Mouse (Mus musculus) skeletal muscle tissue, adult 2 months (tissue): ENCODE results near the gene Olfr1425.
"Not testable (repeated sequence)": the region's sequence is repeated elsewhere in the genome, so short reads cannot be mapped to it uniquely, and the experiment has no call there.

Experiments used
- DNase-seq: peaks from one replicate; pipeline ENCODE4 v3.0.0-alpha.2; 2012; ENCODE audit warnings: low read depth, low spot score

Olfr1425 gene

DNA sequence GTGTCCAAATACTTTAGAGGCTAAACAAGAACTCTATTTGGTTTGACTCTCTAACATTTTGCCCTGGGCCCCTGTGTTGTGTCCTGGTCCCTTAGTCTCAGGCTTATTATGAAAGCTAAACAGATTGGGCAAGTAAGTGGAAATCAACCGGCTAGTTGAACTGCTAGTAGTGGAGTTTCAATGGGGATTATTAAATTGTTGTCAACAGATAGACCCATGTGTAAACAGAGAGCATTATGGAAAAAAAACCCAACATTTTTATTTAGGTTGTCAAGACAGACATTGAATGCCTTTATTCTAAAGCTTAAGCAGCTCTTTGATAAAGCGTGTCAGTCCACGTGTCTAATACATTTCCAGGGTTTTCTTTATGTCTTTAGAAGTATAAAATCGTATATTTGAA lies at the start of gene Olfr1425:
Gene Olfr1425, minus strand, starts transcription at position 101 of the 400 bp plus-strand sequence.
- not testable (repeated sequence) for DNase-seq

DNA sequence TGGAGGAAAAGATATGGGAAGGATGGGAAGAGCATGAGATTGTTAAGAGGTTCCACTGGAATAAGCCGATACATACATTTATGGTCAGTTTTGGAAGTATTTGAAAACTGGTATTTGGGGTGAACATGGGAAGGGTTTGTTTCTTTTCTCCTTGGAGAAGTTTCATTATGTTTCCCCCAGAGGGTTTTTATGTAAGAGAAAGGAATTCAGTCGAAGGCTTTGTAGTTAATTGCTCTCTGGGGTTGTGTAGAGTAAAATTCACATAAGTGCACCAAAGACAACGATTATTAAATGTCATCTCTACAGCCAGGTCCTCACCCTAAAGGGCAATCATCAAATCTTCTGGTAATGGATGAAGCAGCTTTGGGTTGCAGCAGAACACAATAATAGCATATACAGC lies 45.6 kb upstream of the Olfr1425 start, which contains the start of gene Olfr76:
Gene Olfr76, minus strand, starts transcription at position 101 of the 400 bp plus-strand sequence.
- DNase-seq, result no peak

DNA sequence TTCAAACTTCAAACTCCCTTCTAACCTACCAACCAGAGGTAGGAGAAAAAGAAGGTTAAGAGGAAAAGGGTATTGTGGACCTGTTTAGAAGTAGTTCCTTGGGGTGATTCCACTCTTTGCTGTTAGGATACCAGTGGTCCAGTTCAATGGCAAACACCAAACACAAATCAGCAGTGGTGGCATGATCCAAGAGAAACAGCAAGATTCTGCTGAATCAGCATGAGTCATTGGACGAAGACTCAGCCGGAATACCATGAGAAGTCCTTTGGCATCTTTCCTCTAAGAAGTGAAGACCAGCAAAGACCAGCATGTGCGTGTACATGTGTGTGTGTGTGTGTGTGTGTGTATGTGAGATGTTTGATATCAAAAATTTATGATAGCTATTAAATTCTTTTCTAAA lies 38.9 kb upstream of the Olfr1425 start:
- no peak for DNase-seq

DNA sequence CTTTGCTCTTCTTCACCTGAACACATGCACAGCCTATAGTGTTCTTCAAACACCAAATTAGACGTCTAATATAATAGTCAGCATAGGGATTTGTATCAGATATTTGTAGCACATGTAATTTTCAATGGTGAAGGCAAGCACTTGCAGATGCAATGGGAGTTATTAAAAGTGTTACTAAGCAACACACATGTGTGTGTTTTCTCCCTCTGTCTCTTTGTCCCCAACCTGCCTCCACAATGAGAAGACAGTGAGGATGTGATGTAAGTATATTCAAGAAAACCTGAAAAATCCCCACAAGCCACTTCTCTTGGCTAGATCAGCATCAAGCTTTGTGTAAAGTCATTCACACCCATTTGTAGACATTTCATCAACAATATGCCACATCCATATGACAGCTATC lies 38.3 kb upstream of the Olfr1425 start, which contains the start of gene Olfr1428:
Gene Olfr1428, minus strand, starts transcription at position 101 of the 400 bp plus-strand sequence.
- no peak for DNase-seq

DNA sequence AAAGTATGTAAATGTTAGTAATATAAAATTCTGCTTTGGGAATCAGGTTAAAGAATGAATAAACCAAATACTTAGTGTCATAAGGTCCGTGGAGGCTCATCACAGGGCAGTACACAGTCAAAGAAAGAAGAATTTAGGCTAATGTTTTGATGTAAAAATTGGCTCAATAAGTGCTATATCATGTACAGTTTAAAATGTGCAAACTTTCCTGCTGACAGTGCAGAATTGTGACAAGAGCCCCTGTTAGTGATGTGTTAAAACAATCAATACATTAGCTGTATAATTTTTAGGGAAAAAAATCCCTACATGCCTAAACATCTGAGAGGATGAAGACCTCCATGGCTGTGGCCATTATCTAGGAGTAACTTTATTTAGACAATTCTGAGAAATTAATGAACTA lies 36.3 kb upstream of the Olfr1425 start:
- DNase-seq, result no peak

DNA sequence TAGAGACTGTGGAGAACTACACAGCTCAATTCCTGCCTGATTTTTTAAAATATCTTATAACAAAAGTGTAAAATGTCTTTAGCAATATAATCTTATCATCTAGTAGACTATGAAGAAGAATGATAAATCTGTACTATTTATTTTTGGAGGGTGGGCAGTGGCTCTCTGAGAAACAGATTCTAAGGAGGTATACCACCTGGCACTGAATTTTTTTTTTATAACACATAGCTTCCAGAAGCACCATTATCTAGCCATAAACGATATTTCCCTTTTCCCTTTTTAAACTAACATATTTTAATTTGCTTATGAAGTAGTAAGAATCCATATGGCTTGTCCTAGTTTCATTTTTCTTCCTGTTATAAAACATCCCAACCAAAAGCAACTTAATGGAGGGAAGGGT lies 27.0 kb upstream of the Olfr1425 start:
- DNase-seq, result no peak

DNA sequence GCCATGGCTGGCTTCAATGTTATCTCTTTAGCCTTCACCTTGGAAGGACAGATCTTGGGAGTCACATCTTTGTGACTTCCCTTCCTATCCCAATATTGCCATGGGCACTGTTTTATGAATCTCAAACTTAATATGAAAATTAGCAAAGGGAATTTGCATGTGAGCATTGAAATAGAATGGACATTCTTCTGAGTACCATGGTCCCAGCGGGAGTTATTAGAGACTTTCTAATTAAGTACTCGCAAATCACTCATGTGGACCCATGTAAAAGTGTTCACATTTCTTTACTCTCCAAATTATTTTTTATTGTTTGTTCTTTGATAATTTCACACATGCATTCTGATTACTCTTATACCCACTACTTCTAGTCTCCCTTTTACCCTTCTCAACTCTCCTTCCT lies 25.7 kb upstream of the Olfr1425 start, which contains the start of gene Olfr1427:
Gene Olfr1427, minus strand, starts transcription at position 101 of the 400 bp plus-strand sequence.
- no peak for DNase-seq

DNA sequence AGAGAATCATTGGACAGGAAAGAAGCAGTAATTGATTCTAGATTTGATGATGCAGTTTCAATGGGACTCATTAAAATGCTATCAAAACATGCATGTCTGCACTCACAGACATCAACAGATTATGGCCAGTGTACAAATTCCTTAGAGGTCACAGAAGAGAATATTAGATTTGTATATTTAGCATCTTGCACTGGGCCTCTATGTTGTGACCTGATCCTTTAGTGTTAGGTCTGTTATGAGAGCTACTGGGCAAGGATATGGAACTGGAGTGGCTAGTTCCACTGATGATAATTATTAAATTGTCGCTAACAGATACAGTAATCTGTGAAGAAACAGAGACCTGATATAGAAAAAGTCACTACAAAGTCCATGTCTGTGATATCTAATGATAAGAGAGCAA lies 14.4 kb upstream of the Olfr1425 start, which contains the start of gene Olfr1426:
Gene Olfr1426, minus strand, starts transcription at position 101 of the 400 bp plus-strand sequence.
- DNase-seq, result no peak

DNA sequence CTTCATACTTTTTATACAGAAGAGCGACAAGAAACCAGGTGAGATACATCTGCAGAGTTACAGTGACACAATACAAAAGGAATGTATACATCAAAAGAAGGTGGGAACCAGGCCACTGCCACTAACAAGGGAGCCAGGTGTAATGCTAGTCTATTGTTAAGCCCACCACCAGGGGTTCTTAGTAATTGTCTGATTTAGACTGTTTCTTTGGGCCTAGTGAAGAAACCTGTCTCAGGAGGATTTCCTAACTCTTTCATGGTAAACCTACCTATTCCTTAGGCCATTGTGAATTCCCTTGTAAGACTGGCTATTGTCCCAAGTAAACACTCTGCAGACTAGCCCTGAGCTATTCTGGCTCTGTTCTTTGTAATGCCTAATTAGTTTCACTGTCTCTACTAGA lies 8.0 kb downstream of the Olfr1425 start:
- DNase-seq, result not testable (repeated sequence)

DNA sequence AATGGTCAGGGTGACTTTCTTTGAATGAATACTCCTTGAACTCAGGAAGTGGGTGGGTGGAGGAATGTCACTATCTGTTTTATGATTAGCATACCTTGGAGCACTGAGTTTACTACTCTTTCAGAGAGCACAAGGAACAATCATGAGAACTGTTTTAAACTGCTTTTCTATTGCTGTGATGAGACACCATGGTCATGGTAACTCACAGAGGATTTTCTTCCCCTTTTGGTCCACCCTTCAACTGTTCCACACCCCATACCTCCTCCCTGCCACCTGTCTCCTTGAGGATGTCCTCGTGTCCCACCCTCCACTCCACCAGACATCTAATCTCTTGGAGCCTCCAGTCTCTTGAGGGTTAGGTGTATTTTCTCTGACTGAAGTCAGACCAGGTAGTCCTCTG lies 9.7 kb downstream of the Olfr1425 start:
- DNase-seq, result not testable (repeated sequence)

DNA sequence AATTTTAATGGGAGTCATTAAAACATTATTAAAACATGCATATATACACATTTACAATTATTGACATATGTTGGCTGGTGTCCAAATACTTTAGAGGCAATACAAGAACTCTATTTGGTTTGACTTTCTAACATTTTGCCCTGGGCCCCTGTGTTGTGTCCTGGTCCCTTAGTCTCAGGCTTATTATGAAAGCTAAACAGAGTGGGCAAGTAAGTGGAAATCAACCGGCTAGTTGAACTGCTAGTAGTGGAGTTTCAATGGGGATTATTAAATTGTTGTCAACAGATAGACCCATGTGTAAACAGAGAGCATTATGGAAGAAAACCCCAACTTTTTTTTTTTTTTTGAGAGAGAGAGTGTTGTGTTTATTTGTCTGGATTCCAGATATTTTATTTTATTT lies 14.9 kb downstream of the Olfr1425 start, which contains the start of gene Olfr1424:
Gene Olfr1424, minus strand, starts transcription at position 101 of the 400 bp plus-strand sequence.
- not testable (repeated sequence) for DNase-seq

DNA sequence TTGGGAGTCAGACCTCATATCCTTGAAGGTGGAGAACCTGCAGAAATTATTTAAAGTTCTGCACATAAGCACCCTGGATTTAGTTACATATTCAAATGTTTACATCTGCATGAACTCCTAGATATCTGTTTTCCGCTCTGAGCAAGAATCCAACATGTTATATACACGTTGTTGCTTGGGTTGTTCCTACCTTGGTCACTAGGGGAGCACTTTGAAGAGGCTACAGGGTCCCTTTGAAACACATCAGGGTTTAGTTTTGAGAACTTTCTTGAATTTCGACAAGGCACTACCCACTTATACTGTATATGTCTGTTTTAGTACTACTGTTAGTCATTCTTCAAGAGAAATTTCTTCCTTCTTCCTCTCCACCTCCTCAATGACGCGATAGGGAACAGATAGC lies 34.4 kb downstream of the Olfr1425 start:
- DNase-seq, result no peak

DNA sequence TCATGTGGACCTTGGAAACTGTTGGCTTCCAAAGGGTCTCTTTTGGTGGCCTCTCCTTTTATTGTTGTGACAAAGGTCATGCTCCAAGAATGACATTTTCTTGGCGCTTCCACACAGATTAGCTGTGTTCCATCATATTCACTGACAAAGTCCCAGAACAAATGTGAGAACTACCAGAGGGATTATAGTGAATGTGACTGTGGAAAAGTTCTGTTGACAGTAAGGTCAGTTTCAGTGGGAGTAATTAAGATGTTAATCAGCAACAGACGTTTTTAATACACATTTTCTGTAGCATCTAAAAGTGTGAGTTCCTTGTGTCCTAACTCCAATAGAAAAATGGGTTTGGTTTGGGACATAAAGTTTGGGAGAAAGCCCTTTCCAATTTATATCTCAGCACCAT lies 36.3 kb downstream of the Olfr1425 start, which contains the start of gene Olfr1423:
Gene Olfr1423, minus strand, starts transcription at position 101 of the 400 bp plus-strand sequence.
- DNase-seq, result no peak

DNA sequence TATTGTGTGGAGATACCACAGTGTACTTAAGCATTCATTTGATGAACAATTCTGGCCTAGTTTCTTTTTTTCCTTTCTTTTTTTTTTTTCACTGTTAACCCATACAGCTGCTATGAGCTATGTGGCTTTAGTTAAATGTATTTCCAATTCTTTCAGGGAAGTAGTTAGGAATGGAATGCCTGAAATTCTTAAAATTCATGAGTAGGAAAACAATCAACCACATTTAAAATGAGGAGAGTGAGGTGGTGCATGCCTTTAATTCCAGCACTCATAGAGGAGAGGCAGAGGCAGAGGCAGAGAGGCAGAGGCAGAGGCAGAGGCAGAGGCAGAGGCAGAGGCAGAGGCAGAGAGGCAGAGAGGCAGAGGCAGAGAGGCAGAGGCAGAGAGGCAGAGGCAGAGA lies 39.8 kb downstream of the Olfr1425 start:
- DNase-seq, result no peak

DNA sequence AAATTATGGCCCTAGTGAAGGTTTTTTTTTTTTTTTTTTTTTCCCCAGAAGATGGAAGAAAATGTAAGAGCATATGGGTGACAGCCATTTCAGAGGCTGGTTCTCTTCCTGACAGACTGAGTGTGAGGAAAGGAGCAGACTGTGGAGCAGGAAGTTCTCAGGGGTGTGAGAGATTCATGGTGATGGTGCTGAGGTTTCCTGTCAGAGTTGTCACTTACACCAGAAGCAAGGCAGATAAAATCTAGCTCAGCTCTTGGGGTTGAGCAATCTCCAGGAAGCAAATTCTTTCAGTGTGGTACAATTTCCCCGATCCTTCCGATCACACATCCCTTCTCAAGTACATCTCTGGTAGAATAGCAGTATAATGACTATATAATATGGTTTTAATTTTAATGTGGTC lies 50.9 kb downstream of the Olfr1425 start:
- DNase-seq, result no peak

DNA sequence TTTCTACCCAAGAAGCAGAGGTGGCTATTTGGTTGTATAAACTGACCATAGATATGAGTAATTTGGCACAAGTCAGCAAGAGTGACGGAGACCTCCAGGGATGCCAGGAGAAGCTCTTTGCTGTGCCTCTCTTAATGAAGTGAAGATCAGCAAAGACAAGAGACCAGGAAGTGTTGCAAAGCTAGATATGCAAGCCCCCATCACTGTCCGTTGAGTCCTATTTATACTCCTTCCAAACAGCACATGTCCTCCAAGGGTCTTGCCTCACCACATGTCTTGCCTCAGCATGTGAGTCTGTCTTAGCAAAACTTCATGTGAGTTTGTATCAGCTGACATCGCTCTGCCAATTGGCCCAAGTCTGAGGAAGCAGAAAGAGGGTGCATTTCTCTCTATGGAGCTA lies 52.2 kb downstream of the Olfr1425 start:
- no peak for DNase-seq

DNA sequence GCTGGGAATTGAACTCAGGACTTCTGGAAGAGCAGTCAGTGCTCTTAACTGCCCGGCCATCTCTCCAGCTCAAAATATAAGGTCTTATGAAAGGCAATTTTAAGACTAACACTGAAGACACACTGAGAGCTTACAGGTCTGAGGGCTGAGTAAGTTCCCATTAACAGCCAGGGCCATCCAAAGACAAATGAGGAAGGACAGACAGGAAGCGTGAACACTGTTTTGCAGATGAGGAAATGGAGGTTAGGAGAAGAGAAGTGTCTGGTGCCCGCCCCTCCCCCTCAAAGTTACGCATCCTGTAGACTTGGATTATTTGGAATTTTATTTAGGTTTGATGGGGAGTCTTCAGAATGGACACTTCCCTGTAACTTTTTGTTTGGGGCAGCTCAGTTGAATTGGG lies 53.4 kb downstream of the Olfr1425 start:
- DNase-seq, result no peak
